Mouse (Mus musculus): Measurements from ENCODE around the gene Gm6358. TPM values are rescaled to one million over a fixed set of nuclear protein-coding genes. Genes with fewer than 3 reads are reported as not detected.
"Not testable (repeated sequence)": the region's sequence is repeated elsewhere in the genome, so short reads cannot be mapped to it uniquely, and the experiment has no call there.

Gene Gm6358
- not detected in 2 replicates for polyA plus RNA-seq (2016; fragmentation: Nextera tagmentation; extraction: Ambion mirVana)

DNA sequence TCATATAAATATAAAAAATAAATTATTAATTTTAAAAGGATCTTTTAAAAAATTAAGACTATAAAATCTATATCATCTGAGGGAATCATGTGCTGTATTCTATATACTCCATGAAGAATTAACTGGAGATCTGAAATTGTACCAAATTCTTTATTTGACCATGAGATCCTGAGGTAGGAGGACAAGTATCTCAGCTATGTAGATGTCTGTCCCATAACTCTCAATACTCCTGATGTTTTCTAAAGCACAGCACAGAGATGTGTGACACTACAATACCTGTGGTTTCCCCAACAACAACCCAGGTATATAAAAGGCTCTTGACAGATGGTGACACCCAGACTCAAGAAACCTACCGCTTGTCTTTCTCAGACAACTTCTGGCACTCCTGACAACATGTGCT, at the start of gene Gm6358:
Gene Gm6358 (plus strand): TSS at position 301 of the 400 bp plus-strand sequence.
- H3K27me3 ChIP-seq = no peaks in the 10 kb centered on the region
- no peak within 1 kb of the TSS for H3K4me2 ChIP-seq (replicated peaks)
- 94% methylated on average over 1 of the region's 1 CpGs for WGBS
- no peak within 1 kb of the TSS for H3K27ac ChIP-seq
- H3K4me3 ChIP-seq = no peak within 1 kb of the TSS
- no peaks in the 10 kb centered on the region for H3K4me1 ChIP-seq
- no peaks in the 10 kb centered on the region for H3K9me3 ChIP-seq
- no peaks in the 10 kb centered on the region for H3K36me3 ChIP-seq
- no peak within 1 kb of the TSS for H3K9ac ChIP-seq
- ATAC-seq (ENCODE audit: insufficient number of reproducible peaks, insufficient read depth, low FRiP score, low TSS enrichment) = no peak

- no peak within 1 kb of the TSS for H3K4me2 ChIP-seq (replicated peaks)
- WGBS = 97% methylated on average over 1 of the region's 1 CpGs
- no peaks in the 10 kb centered on the region for H3K27me3 ChIP-seq
- no peak within 1 kb of the TSS for H3K9ac ChIP-seq
- H3K36me3 ChIP-seq = no peaks in the 10 kb centered on the region
- no peaks in the 10 kb centered on the region for H3K9me3 ChIP-seq
- H3K27ac ChIP-seq = no peak within 1 kb of the TSS
- no peak for ATAC-seq (ENCODE audit: insufficient number of reproducible peaks, insufficient read depth, low FRiP score, low TSS enrichment)
- no peaks in the 10 kb centered on the region for H3K4me1 ChIP-seq
- no peak within 1 kb of the TSS for H3K4me3 ChIP-seq
Observed at GRCm38 (mm10) chr16:89150786-89151185, 10.1 kb downstream of the Gm6358 start, which contains the start of gene Gm10061. Gene Gm10061, plus strand, starts transcription at chr16:89151086.

DNA sequence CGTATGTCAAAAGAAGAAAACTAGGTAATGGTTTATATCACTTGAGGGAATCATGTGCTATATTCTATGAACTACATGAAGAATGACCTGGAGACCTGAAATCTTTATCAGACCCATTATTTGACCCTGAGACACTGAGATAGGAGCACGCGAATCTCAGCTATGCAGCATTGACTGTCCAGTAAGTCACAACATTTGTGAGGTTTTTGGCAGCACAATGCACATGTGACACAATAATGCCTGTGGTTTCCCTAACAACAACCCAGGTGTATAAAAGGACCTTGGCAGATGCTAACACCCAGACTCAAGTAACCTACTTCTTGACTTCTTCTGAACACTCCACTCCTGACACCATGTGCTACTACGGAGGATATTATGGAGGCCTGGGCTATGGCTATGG, 17.0 kb downstream of the Gm6358 start, which contains the start of gene Gm9789:
Gene Gm9789 (plus strand): TSS at position 301 of the 400 bp plus-strand sequence.
- Histone ChIP-seq H3K27ac (no peak within 1 kb of the TSS), H3K4me3 (no peak within 1 kb of the TSS), H3K4me2 (replicated peaks) (no peak within 1 kb of the TSS), H3K9ac (no peak within 1 kb of the TSS), H3K27me3 (no peaks in the 10 kb centered on the region), H3K9me3 (no peaks in the 10 kb centered on the region), H3K4me1 (no peaks in the 10 kb centered on the region), H3K36me3 (no peaks in the 10 kb centered on the region)
- no peak for ATAC-seq (ENCODE audit: insufficient number of reproducible peaks, insufficient read depth, low FRiP score, low TSS enrichment)
- WGBS = 89% methylated on average over 4 of the region's 4 CpGs

GRCm38 (mm10) chr16:89169190-89169589, 28.5 kb downstream of the Gm6358 start, which contains the start of gene Gm7735:
Gene Gm7735, plus strand, starts transcription at chr16:89169490.
- H3K9ac ChIP-seq; H3K4me3 ChIP-seq; H3K27ac ChIP-seq; H3K9me3 ChIP-seq; H3K4me2 ChIP-seq (replicated peaks); H3K27me3 ChIP-seq; ATAC-seq (ENCODE audit: insufficient number of reproducible peaks, insufficient read depth, low FRiP score, low TSS enrichment); H3K4me1 ChIP-seq; H3K36me3 ChIP-seq: not testable (repeated sequence)

DNA sequence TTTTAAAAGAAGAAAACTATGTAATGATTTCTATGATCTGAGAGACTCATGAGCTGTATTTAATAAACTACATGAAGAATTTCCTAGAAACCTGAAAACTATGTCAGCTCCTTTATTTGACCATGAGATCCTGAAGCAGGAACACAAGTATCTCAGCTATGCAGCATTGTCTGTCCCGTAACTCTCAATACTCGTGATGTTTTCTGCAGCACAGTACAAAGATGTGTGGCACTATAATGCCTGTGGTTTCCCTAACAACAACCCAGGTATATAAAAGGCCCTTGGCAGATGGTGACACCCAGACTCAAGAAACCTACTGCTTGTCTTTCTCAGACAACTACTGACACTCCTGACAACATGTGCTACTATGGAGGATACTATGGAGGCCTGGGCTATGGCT, 33.8 kb downstream of the Gm6358 start, which contains the start of gene 1110057P08Rik:
Gene 1110057P08Rik (plus strand): TSS at position 301 of the 400 bp plus-strand sequence.
- H3K36me3 ChIP-seq = no peaks in the 10 kb centered on the region
- H3K4me3 ChIP-seq = no peak within 1 kb of the TSS
- WGBS = 85% methylated on average over 2 of the region's 2 CpGs
- no peaks in the 10 kb centered on the region for H3K9me3 ChIP-seq
- ATAC-seq (ENCODE audit: insufficient number of reproducible peaks, insufficient read depth, low FRiP score, low TSS enrichment) = no peak
- H3K4me2 ChIP-seq (replicated peaks) = no peak within 1 kb of the TSS
- no peak within 1 kb of the TSS for H3K27ac ChIP-seq
- no peak within 1 kb of the TSS for H3K9ac ChIP-seq
- H3K4me1 ChIP-seq = no peaks in the 10 kb centered on the region
- no peaks in the 10 kb centered on the region for H3K27me3 ChIP-seq

DNA sequence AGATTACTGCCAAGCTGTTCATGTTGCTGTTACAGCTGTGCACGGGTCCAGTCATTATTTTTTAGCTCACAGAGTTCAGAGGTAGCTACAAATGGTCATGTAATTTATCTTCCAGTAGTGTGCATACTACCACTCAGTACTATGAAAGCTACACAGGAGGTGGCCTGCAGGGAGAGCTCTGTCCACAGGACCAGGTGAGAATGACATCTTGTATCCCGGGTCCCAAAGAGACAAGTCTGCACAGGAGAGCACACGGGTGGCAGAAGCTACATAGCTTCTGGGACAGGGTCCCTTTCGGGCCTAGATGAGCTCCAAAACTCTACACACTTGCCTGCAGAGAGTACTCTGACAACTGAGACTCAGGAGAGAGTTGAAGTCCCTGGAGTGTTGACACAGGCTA, 48.0 kb downstream of the Gm6358 start:
- no peak overlapping the region for H3K27ac ChIP-seq
- 90% methylated on average over 4 of the region's 4 CpGs for WGBS
- no peaks in the 10 kb centered on the region for H3K36me3 ChIP-seq
- ATAC-seq (ENCODE audit: insufficient number of reproducible peaks, insufficient read depth, low FRiP score, low TSS enrichment) = no peak
- no peaks in the 10 kb centered on the region for H3K4me1 ChIP-seq
- H3K9ac ChIP-seq = no peak overlapping the region
- no peaks in the 10 kb centered on the region for H3K27me3 ChIP-seq
- H3K9me3 ChIP-seq = no peaks in the 10 kb centered on the region
- no peak overlapping the region for H3K4me3 ChIP-seq
- H3K4me2 ChIP-seq (replicated peaks) = no peak overlapping the region

Other genes with a start within 250 kb of the Gm6358 start
- gene Krtap19-5, start 244.4 kb upstream of the Gm6358 start, polyA plus RNA-seq (2016; fragmentation: Nextera tagmentation; extraction: Ambion mirVana) = not detected in 2 replicates
- gene Krtap19-9b, start 208.6 kb upstream of the Gm6358 start, polyA plus RNA-seq (2016; fragmentation: Nextera tagmentation; extraction: Ambion mirVana) = not detected in 2 replicates
- not detected in 2 replicates for gene Krtap16-3, start 178.0 kb upstream of the Gm6358 start, polyA plus RNA-seq (2016; fragmentation: Nextera tagmentation; extraction: Ambion mirVana)
- gene Krtap22-2, start 130.1 kb upstream of the Gm6358 start, polyA plus RNA-seq (2016; fragmentation: Nextera tagmentation; extraction: Ambion mirVana) = not detected in 2 replicates
- gene Gm10229, start 125.6 kb upstream of the Gm6358 start, polyA plus RNA-seq (2016; fragmentation: Nextera tagmentation; extraction: Ambion mirVana) = not detected in 2 replicates
- gene Krtap6-1, start 109.2 kb upstream of the Gm6358 start, polyA plus RNA-seq (2016; fragmentation: Nextera tagmentation; extraction: Ambion mirVana) = not detected in 2 replicates
- gene Gm10228, start 99.4 kb upstream of the Gm6358 start, polyA plus RNA-seq (2016; fragmentation: Nextera tagmentation; extraction: Ambion mirVana) = not detected in 2 replicates
- not detected in 2 replicates for gene Krtap6-5, start 93.0 kb upstream of the Gm6358 start, polyA plus RNA-seq (2016; fragmentation: Nextera tagmentation; extraction: Ambion mirVana)
- gene 1110025L11Rik, start 76.8 kb upstream of the Gm6358 start, polyA plus RNA-seq (2016; fragmentation: Nextera tagmentation; extraction: Ambion mirVana) = not detected in 2 replicates
- gene Krtap6-3, start 56.8 kb upstream of the Gm6358 start, polyA plus RNA-seq (2016; fragmentation: Nextera tagmentation; extraction: Ambion mirVana) = not detected in 2 replicates
- not detected in 2 replicates for gene Gm10061, start 10.2 kb downstream of the Gm6358 start, polyA plus RNA-seq (2016; fragmentation: Nextera tagmentation; extraction: Ambion mirVana)
- gene Gm9789, start 17.1 kb downstream of the Gm6358 start, polyA plus RNA-seq (2016; fragmentation: Nextera tagmentation; extraction: Ambion mirVana) = not detected in 2 replicates
- gene Gm7735, start 28.6 kb downstream of the Gm6358 start, polyA plus RNA-seq (2016; fragmentation: Nextera tagmentation; extraction: Ambion mirVana) = not detected in 2 replicates
- not detected in 2 replicates for gene 1110057P08Rik, start 33.9 kb downstream of the Gm6358 start, polyA plus RNA-seq (2016; fragmentation: Nextera tagmentation; extraction: Ambion mirVana)
- gene Krtap20-2, start 65.0 kb downstream of the Gm6358 start, polyA plus RNA-seq (2016; fragmentation: Nextera tagmentation; extraction: Ambion mirVana) = not detected in 2 replicates